Mouse (Mus musculus) midbrain, postnatal 0 days (tissue): ENCODE results near the gene Snrnp25. TPM values are rescaled to one million over a fixed set of nuclear protein-coding genes. Genes with fewer than 3 reads are reported as not detected.
A peak's percentile ranks its signal among the peaks of the same experiment; 100 is the strongest.

Experiments used
- ATAC-seq: fragments of 200-750 bp; cut with Nextera tagmentation; 2 replicates; pipeline ENCODE4 v1.8.0; 2017; ENCODE audit warnings: moderate number of reproducible peaks, mild to moderate bottlenecking, moderate TSS enrichment, moderate library complexity; ENCODE audit not compliant: low FRiP score
- DNase-seq: peaks from one replicate; pipeline ENCODE4 v3.0.0-alpha.2; 2015; ENCODE audit warnings: low spot score
- H3K27ac ChIP-seq: fragments of 300-500 bp; sonication (generic); 2 replicates; pipeline ENCODE4 v1.5.1; 2014; ENCODE audit warnings: low read depth, mild to moderate bottlenecking, low read length, mixed read lengths
- H3K27me3 ChIP-seq: fragments of 300-500 bp; sonication (generic); 2 replicates; pipeline ENCODE4 v1.6.1; 2014; ENCODE audit warnings: low read length, control low read depth, mixed read lengths; ENCODE audit not compliant: insufficient read depth
- H3K36me3 ChIP-seq: fragments of 300-500 bp; sonication (generic); 2 replicates; pipeline ENCODE4 v1.6.1; 2014; ENCODE audit warnings: low read length, control low read depth, mixed read lengths; ENCODE audit not compliant: insufficient read depth
- H3K4me1 ChIP-seq: fragments of 300-500 bp; sonication (generic); 2 replicates; pipeline ENCODE4 v1.6.1; 2014; ENCODE audit warnings: mild to moderate bottlenecking, control low read depth, antibody characterized with exemption, low read length, mixed read lengths; ENCODE audit not compliant: insufficient read depth
- H3K4me2 ChIP-seq: fragments of 300-500 bp; sonication (generic); 2 replicates; pipeline ENCODE4 v1.6.1; 2014; ENCODE audit warnings: low read depth, mild to moderate bottlenecking, low read length, mixed read lengths; ENCODE audit not compliant: poor library complexity, severe bottlenecking
- H3K4me3 ChIP-seq: fragments of 300-500 bp; sonication (generic); 2 replicates; pipeline ENCODE4 v1.5.1; 2014; ENCODE audit warnings: low read depth, mild to moderate bottlenecking, low read length, moderate library complexity
- H3K9ac ChIP-seq: fragments of 300-500 bp; sonication (generic); replicated peaks from 2 replicates; pipeline ENCODE4 v1.6.1; 2014; ENCODE audit warnings: mild to moderate bottlenecking, low read length, moderate library complexity, mixed read lengths; ENCODE audit not compliant: poor library complexity, severe bottlenecking
- H3K9me3 ChIP-seq: fragments of 300-500 bp; sonication (generic); 2 replicates; pipeline ENCODE4 v1.6.1; 2016; ENCODE audit warnings: low read length, control low read depth
- CTCF ChIP-seq: IDR thresholded peaks from 2 replicates; pipeline ENCODE4 v1.5.1; 2016; ENCODE audit warnings: antibody characterized with exemption, mild to moderate bottlenecking
- WGBS: fragments of 180-500 bp; shearing (Covaris S2); extraction: QIAGEN DNeasy Blood & Tissue Kit; methylation state at CpG from one replicate; pipeline ENCODE4 v1.1.7; 2014; 5-methylcytosine and 5-hydroxymethylcytosine counted together
- polyA plus RNA-seq: library from polyadenylated mRNA; unstranded; fragments of >200 nt; fragmentation: Nextera tagmentation; extraction: Ambion mirVana; gene quantifications from 2 replicates; pipeline ENCODE4 v1.2.1, GENCODE M21; 2015
- total RNA-seq: library from RNA; depleted of rRNA; stranded (reverse); fragments of >200 nt; gene quantifications from 2 replicates; pipeline ENCODE4 v1.2.3, GENCODE M21; 2014

The Snrnp25 gene
- total and polyA plus RNA-seq, 2 experiments from 2014 or later, result 13.3 to 47.8 TPM

GRCm38 (mm10) chr11:32245614-32246013 lies 40.4 kb downstream of the Snrnp25 start:
- Histone ChIP-seq H3K4me3 (no peak overlapping the region), H3K4me1 (no peaks in the 10 kb centered on the region), H3K27ac (no peak overlapping the region), H3K9ac (no peak overlapping the region), H3K36me3 (peaks cover 51% of the 10 kb centered on the region), H3K4me2 (no peak overlapping the region), H3K9me3 (no peaks in the 10 kb centered on the region), H3K27me3 (no peaks in the 10 kb centered on the region)
- no peak for TF ChIP-seq CTCF
- ATAC-seq, result no peak
- 99% methylated on average over 6 of the region's 6 CpGs for WGBS
- no peak for DNase-seq

GRCm38 (mm10) chr11:32247068-32247467 lies 41.9 kb downstream of the Snrnp25 start:
- no peaks in the 10 kb centered on the region for H3K9me3 ChIP-seq
- H3K4me2 ChIP-seq, result no peak overlapping the region
- no peak overlapping the region for H3K9ac ChIP-seq
- H3K4me1 ChIP-seq, result no peaks in the 10 kb centered on the region
- no peaks in the 10 kb centered on the region for H3K27me3 ChIP-seq
- no peak for DNase-seq
- ATAC-seq, result no peak
- peak; percentile 62 for TF ChIP-seq CTCF
- no peak overlapping the region for H3K27ac ChIP-seq
- H3K4me3 ChIP-seq, result no peak overlapping the region
- H3K36me3 ChIP-seq, result peaks cover 43% of the 10 kb centered on the region

DNA sequence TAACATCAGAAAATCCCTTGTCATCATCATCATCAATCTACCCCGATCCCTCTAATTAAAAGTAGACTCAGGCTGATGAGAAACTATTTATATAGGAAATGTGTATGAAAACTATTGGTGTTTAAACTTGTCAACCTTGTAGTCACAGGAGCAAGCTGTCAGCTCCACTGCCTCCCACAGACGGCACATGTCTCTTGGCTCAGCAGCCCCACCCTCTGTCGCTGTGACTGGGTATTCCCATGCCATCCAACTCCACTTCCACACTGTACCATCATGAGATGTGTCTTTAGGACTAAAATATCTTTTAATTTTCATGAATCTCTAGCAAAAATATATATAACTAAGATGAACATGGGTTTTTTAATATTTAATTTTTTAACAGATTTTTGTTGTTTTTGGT lies 43.1 kb downstream of the Snrnp25 start:
- Histone ChIP-seq H3K36me3 (peaks cover 34% of the 10 kb centered on the region), H3K9me3 (no peaks in the 10 kb centered on the region), H3K4me3 (no peak overlapping the region), H3K4me1 (no peaks in the 10 kb centered on the region), H3K27ac (no peak overlapping the region), H3K9ac (no peak overlapping the region), H3K27me3 (no peaks in the 10 kb centered on the region), H3K4me2 (no peak overlapping the region)
- WGBS, result 81% methylated on average over 3 of the region's 3 CpGs
- DNase-seq (no peak), ATAC-seq (no peak)
- TF ChIP-seq CTCF, result no peak

DNA sequence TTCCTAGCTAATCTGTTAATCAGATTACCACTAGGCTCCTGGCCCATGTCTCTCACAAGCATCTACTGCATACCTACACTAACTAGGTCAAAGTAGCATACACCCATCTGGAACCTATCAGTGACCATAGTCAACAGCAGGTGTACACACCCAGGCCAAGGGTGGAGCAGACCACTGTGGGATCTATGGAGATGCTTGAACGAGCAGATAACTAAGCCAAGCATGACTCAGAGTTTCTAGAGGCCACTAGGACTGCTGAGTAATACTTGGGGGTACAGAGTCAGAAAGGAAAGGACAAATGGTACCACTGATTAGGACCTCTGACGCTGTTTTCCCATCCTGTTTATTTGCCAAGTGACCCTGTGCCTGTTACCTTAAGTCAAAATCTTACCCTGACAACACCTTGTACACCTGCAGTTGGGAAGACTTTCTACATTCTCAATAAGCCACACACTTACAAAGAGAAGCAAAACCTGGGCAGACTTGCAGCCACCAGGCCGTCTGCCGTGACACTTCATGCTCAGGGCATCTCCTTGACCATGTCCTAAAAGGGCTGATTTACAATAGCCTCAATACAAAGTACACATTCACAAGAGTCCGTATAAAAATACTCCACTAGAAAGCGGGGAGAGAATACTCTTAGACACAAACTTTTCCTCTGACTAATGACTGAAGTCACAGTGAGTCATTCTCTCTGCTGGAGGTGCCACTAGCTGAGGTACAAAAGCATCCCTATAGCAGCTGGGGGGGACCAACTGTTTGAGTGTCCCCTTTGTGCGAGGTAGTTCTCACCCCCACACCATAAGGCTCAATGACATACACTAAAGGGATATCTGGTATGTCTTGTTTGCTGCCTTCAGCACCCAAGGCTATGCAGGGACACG lies 45.9 kb downstream of the Snrnp25 start:
- Histone ChIP-seq H3K9me3 (no peaks in the 10 kb centered on the region), H3K27ac (no peak overlapping the region), H3K4me2 (no peak overlapping the region), H3K36me3 (peaks cover 24% of the 10 kb centered on the region), H3K4me1 (no peaks in the 10 kb centered on the region), H3K27me3 (no peaks in the 10 kb centered on the region), H3K4me3 (no peak overlapping the region), H3K9ac (no peak overlapping the region)
- DNase-seq, result no peak
- TF ChIP-seq CTCF, result no peak
- 89% methylated on average over 8 of the region's 8 CpGs for WGBS
- ATAC-seq, result no peak

- Histone ChIP-seq H3K9me3 (no peaks in the 10 kb centered on the region), H3K36me3 (peaks cover 16% of the 10 kb centered on the region), H3K4me3 (no peak overlapping the region), H3K9ac (no peak overlapping the region), H3K4me1 (no peaks in the 10 kb centered on the region), H3K27me3 (no peaks in the 10 kb centered on the region), H3K4me2 (no peak overlapping the region), H3K27ac (no peak overlapping the region)
- WGBS, result 95% methylated on average over 1 of the region's 1 CpGs
- ATAC-seq (no peak), DNase-seq (no peak)
- no peak for TF ChIP-seq CTCF
These were observed 47.9 kb downstream of the Snrnp25 start for GRCm38 (mm10) chr11:32253121-32253520.

DNA sequence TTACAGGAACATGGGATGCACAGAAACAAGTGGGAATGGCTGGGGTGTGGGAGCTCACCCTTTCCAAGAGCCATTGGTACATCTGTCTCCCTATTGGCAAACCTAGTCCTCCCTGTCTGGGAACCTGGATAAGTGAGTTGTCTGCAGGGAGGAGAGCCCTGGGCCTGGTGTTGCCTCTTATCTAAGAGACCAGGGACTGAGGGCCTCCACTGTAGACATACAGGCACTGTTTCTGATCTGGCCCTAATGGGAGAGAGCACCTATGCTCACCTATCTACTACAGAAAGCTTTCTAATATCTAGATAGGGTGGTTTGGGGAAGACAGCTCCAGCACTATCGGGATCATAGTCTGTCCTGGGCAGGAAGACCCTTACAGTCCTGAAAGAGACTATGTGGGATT lies 50.9 kb downstream of the Snrnp25 start:
- WGBS, result 95% methylated on average over 1 of the region's 1 CpGs
- no peak overlapping the region for H3K27ac ChIP-seq
- H3K4me2 ChIP-seq, result no peak overlapping the region
- no peaks in the 10 kb centered on the region for H3K9me3 ChIP-seq
- no peaks in the 10 kb centered on the region for H3K27me3 ChIP-seq
- DNase-seq (no peak), ATAC-seq (no peak)
- no peak for TF ChIP-seq CTCF
- H3K9ac ChIP-seq, result no peak overlapping the region
- H3K36me3 ChIP-seq, result peaks cover 10% of the 10 kb centered on the region
- H3K4me1 ChIP-seq, result no peaks in the 10 kb centered on the region
- H3K4me3 ChIP-seq, result no peak overlapping the region
